Mouse (Mus musculus) bone marrow macrophage, adult 2 months (primary cell): ENCODE measurements around the gene Art4.

Experiments
- CTCF ChIP-seq: IDR thresholded peaks from 2 replicates; pipeline ENCODE4 v1.5.1; 2012; ENCODE audit warnings: low read depth, mild to moderate bottlenecking, low read length, moderate library complexity
- POLR2A ChIP-seq: IDR thresholded peaks from 2 replicates; pipeline ENCODE4 v1.6.1; 2012; ENCODE audit warnings: mild to moderate bottlenecking, low read depth, low read length, borderline replicate concordance

DNA sequence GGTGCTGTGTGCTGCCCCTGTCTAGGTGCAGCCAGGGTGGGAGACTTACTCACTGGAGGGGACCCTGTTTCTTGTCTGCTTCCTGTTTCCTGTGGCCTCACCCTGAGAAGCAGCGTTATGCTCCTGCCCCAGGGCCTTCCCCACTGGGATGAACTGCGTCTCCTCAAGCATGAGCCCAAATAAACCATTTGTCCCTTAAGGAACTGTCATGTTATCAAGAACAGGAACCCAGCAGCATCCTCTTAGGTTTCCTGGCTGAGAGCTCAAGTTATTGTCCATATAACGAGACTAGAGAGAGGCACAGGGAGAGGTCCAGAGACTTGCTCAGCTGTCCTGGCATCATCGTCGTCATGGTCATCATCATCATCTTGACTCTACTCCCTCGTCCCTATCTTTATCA is 7.3 kb downstream of the Art4 start:
- TF ChIP-seq CTCF, result no peak
- no peak for TF ChIP-seq POLR2A
